Mouse (Mus musculus) limb, embryonic 12.5 days (tissue): ENCODE data around the gene Alyref2. TPM values are rescaled to one million over a fixed set of nuclear protein-coding genes. Genes with fewer than 3 reads are reported as not detected.
A peak's percentile ranks its signal among the peaks of the same experiment; 100 is the strongest.
"Not testable (repeated sequence)": the region's sequence is repeated elsewhere in the genome, so short reads cannot be mapped to it uniquely, and the experiment has no call there.

Experiments
- ATAC-seq: fragments of 200-750 bp; cut with Nextera tagmentation; 2 replicates; pipeline ENCODE4 v1.8.0; 2017; ENCODE audit warnings: low read depth, moderate TSS enrichment; ENCODE audit not compliant: insufficient number of reproducible peaks, insufficient read depth, low FRiP score, low TSS enrichment
- H3K27ac ChIP-seq: fragments of 300-500 bp; sonication (generic); 2 replicates; pipeline ENCODE4 v1.5.1; 2016; ENCODE audit warnings: mild to moderate bottlenecking, moderate library complexity
- H3K27me3 ChIP-seq: fragments of 300-500 bp; sonication (generic); 2 replicates; pipeline ENCODE4 v1.6.1; 2016; ENCODE audit warnings: mild to moderate bottlenecking, moderate library complexity
- H3K36me3 ChIP-seq: fragments of 300-500 bp; sonication (generic); 2 replicates; pipeline ENCODE4 v1.6.1; 2016; ENCODE audit warnings: mild to moderate bottlenecking, moderate library complexity
- H3K4me1 ChIP-seq: fragments of 300-500 bp; sonication (generic); replicated peaks from 2 replicates; pipeline ENCODE4 v1.6.1; 2016
- H3K4me2 ChIP-seq: fragments of 300-500 bp; sonication (generic); 2 replicates; pipeline ENCODE4 v1.6.1; 2016; ENCODE audit warnings: mild to moderate bottlenecking, moderate library complexity
- H3K4me3 ChIP-seq: fragments of 300-500 bp; sonication (generic); replicated peaks from 2 replicates; pipeline ENCODE4 v1.5.1; 2016; ENCODE audit warnings: mild to moderate bottlenecking
- H3K9ac ChIP-seq: fragments of 300-500 bp; sonication (generic); replicated peaks from 2 replicates; pipeline ENCODE4 v1.6.1; 2016; ENCODE audit warnings: mild to moderate bottlenecking, moderate library complexity
- H3K9me3 ChIP-seq: fragments of 300-500 bp; sonication (generic); 2 replicates; pipeline ENCODE4 v1.6.1; 2016; ENCODE audit warnings: mild to moderate bottlenecking, moderate library complexity
- WGBS: fragments of 180-500 bp; shearing (Covaris S2); methylation state at CpG from one replicate; pipeline ENCODE4 v1.1.7; 2016; 5-methylcytosine and 5-hydroxymethylcytosine counted together
- polyA plus RNA-seq: library from polyadenylated mRNA; unstranded; fragments of >200 nt; fragmentation: Nextera tagmentation; extraction: Ambion mirVana; gene quantifications from 2 replicates; pipeline ENCODE4 v1.2.1, GENCODE M21; 2016

Gene Alyref2
- polyA plus RNA-seq, 1 experiment from 2014 or later: 11.7 TPM

- no peaks in the 10 kb centered on the region for H3K9me3 ChIP-seq
- no peak overlapping the region for H3K4me2 ChIP-seq
- no peaks in the 10 kb centered on the region for H3K4me1 ChIP-seq
- 57% methylated on average over 1 of the region's 1 CpGs for whole genome bisulfite sequencing
- H3K9ac ChIP-seq: no peak overlapping the region
- no peak for ATAC-seq
- no peak overlapping the region for H3K4me3 ChIP-seq
- no peak overlapping the region for H3K27ac ChIP-seq
- 0 out of 2 replicates have a peak, but pooled peaks cover 3% of the 10 kb centered on the region for H3K27me3 ChIP-seq
- H3K36me3 ChIP-seq: no peaks in the 10 kb centered on the region
Observed at GRCm38 (mm10) chr1:171471452-171471851, 31.8 kb upstream of the Alyref2 start.

- H3K4me3 ChIP-seq, H3K36me3 ChIP-seq, H3K9ac ChIP-seq, H3K4me2 ChIP-seq, H3K27ac ChIP-seq, H3K9me3 ChIP-seq, ATAC-seq, H3K27me3 ChIP-seq, H3K4me1 ChIP-seq: not testable (repeated sequence)
- whole genome bisulfite sequencing: 92% methylated on average over 8 of the region's 8 CpGs
Observed at GRCm38 (mm10) chr1:171471941-171472340, 31.3 kb upstream of the Alyref2 start.

GRCm38 (mm10) chr1:171473506-171473905, 29.8 kb upstream of the Alyref2 start:
- Histone ChIP-seq H3K9me3 (no peaks in the 10 kb centered on the region), H3K4me3 (no peak overlapping the region), H3K36me3 (no peaks in the 10 kb centered on the region), H3K4me1 (no peaks in the 10 kb centered on the region), H3K9ac (no peak overlapping the region), H3K4me2 (no peak overlapping the region), H3K27ac (no peak overlapping the region), H3K27me3 (0 out of 2 replicates have a peak, but pooled peaks cover 3% of the 10 kb centered on the region)
- no peak for ATAC-seq
- 63% methylated on average over 4 of the region's 4 CpGs for WGBS

- no peaks in the 10 kb centered on the region for H3K9me3 ChIP-seq
- ATAC-seq: no peak
- no peaks in the 10 kb centered on the region for H3K4me1 ChIP-seq
- no peak overlapping the region for H3K9ac ChIP-seq
- no peak overlapping the region for H3K27ac ChIP-seq
- H3K27me3 ChIP-seq: 0 out of 2 replicates have a peak, but pooled peaks cover 3% of the 10 kb centered on the region
- no peak overlapping the region for H3K4me2 ChIP-seq
- 69% methylated on average over 9 of the region's 9 CpGs for WGBS
- H3K4me3 ChIP-seq: no peak overlapping the region
- H3K36me3 ChIP-seq: no peaks in the 10 kb centered on the region
Observed at GRCm38 (mm10) chr1:171473920-171474640, 29.2 kb upstream of the Alyref2 start.

GRCm38 (mm10) chr1:171477123-171477522, 26.2 kb upstream of the Alyref2 start:
- Histone ChIP-seq H3K4me2 (no peak overlapping the region), H3K4me1 (no peaks in the 10 kb centered on the region), H3K9me3 (peaks cover 8% of the 10 kb centered on the region; the same call in 1 of the 2 replicates), H3K36me3 (no peaks in the 10 kb centered on the region), H3K27me3 (no peaks in the 10 kb centered on the region), H3K27ac (no peak overlapping the region), H3K9ac (no peak overlapping the region), H3K4me3 (no peak overlapping the region)
- no peak for ATAC-seq
- WGBS: 71% methylated on average over 8 of the region's 8 CpGs

- no peak overlapping the region for H3K27ac ChIP-seq
- no peaks in the 10 kb centered on the region for H3K27me3 ChIP-seq
- peaks cover 14% of the 10 kb centered on the region for H3K9me3 ChIP-seq
- no peaks in the 10 kb centered on the region for H3K4me1 ChIP-seq
- H3K4me3 ChIP-seq: peak overlapping the region; percentile 30
- peak overlapping the region; percentile 45 for H3K4me2 ChIP-seq
- peak; percentile 66; the same call in 1 of the 2 replicates for ATAC-seq
- H3K9ac ChIP-seq: no peak overlapping the region; the same call in 1 of the 2 replicates
- no peaks in the 10 kb centered on the region for H3K36me3 ChIP-seq
- whole genome bisulfite sequencing: 66% methylated on average over 27 of the region's 27 CpGs
Observed at GRCm38 (mm10) chr1:171477758-171478545, 25.3 kb upstream of the Alyref2 start.

GRCm38 (mm10) chr1:171478968-171479367, 24.3 kb upstream of the Alyref2 start:
- Histone ChIP-seq H3K27me3 (no peaks in the 10 kb centered on the region), H3K36me3 (no peaks in the 10 kb centered on the region), H3K27ac (no peak overlapping the region), H3K9me3 (peaks cover 20% of the 10 kb centered on the region), H3K4me2 (no peak overlapping the region), H3K4me1 (no peaks in the 10 kb centered on the region), H3K4me3 (no peak overlapping the region), H3K9ac (no peak overlapping the region)
- 52% methylated on average over 2 of the region's 2 CpGs for WGBS
- no peak for ATAC-seq

GRCm38 (mm10) chr1:171494241-171494640, 9.0 kb upstream of the Alyref2 start:
- WGBS: 92% methylated on average over 13 of the region's 13 CpGs
- H3K4me3 ChIP-seq: no peak overlapping the region
- H3K27me3 ChIP-seq: no peaks in the 10 kb centered on the region
- no peak for ATAC-seq
- no peaks in the 10 kb centered on the region for H3K4me1 ChIP-seq
- no peak overlapping the region for H3K27ac ChIP-seq
- no peak overlapping the region for H3K9ac ChIP-seq
- H3K4me2 ChIP-seq: no peak overlapping the region
- peaks cover 25% of the 10 kb centered on the region for H3K9me3 ChIP-seq
- H3K36me3 ChIP-seq: no peaks in the 10 kb centered on the region

- Histone ChIP-seq H3K4me3 (no peak overlapping the region), H3K27ac (no peak overlapping the region), H3K4me1 (no peaks in the 10 kb centered on the region), H3K27me3 (no peaks in the 10 kb centered on the region), H3K9me3 (peaks cover 18% of the 10 kb centered on the region; the same call in 1 of the 2 replicates), H3K9ac (no peak overlapping the region), H3K36me3 (no peaks in the 10 kb centered on the region), H3K4me2 (no peak overlapping the region)
- ATAC-seq: no peak
- 89% methylated on average over 6 of the region's 6 CpGs for WGBS
Observed at GRCm38 (mm10) chr1:171495371-171495770, 7.9 kb upstream of the Alyref2 start.

- WGBS: 81% methylated on average over 5 of the region's 5 CpGs
- Histone ChIP-seq H3K27ac (no peak overlapping the region), H3K4me3 (no peak overlapping the region)
Observed at GRCm38 (mm10) chr1:171499856-171500255, 3.4 kb upstream of the Alyref2 start.

GRCm38 (mm10) chr1:171501016-171501610, 2.2 kb upstream of the Alyref2 start:
- H3K9ac ChIP-seq: no peak overlapping the region
- no peaks in the 10 kb centered on the region for H3K27me3 ChIP-seq
- no peak overlapping the region for H3K4me3 ChIP-seq
- peak overlapping the region; percentile 79; the same call in 1 of the 2 replicates for H3K27ac ChIP-seq
- whole genome bisulfite sequencing: 56% methylated on average over 6 of the region's 6 CpGs
- no peaks in the 10 kb centered on the region for H3K36me3 ChIP-seq
- 0 out of 2 replicates have a peak, but pooled peaks cover 3% of the 10 kb centered on the region for H3K9me3 ChIP-seq
- peaks cover 3% of the 10 kb centered on the region for H3K4me1 ChIP-seq
- no peak for ATAC-seq
- H3K4me2 ChIP-seq: no peak overlapping the region

More at GRCm38 (mm10) chr1:171499856-171500255, 3.4 kb upstream of the Alyref2 start:
- no peaks in the 10 kb centered on the region for H3K36me3 ChIP-seq
- ATAC-seq: no peak
- H3K9me3 ChIP-seq: 0 out of 2 replicates have a peak, but pooled peaks cover 3% of the 10 kb centered on the region
- peaks cover 3% of the 10 kb centered on the region for H3K4me1 ChIP-seq
- H3K9ac ChIP-seq: no peak overlapping the region
- no peak overlapping the region for H3K4me2 ChIP-seq
- no peaks in the 10 kb centered on the region for H3K27me3 ChIP-seq
